Mouse (Mus musculus): ENCODE results near the gene Cd300lf. TPM values are rescaled to one million over a fixed set of nuclear protein-coding genes. Genes with fewer than 3 reads are reported as not detected.

The Cd300lf gene
- total RNA-seq, 2 experiments from 2014 or later, result 0.58 TPM; not detected in 1

DNA sequence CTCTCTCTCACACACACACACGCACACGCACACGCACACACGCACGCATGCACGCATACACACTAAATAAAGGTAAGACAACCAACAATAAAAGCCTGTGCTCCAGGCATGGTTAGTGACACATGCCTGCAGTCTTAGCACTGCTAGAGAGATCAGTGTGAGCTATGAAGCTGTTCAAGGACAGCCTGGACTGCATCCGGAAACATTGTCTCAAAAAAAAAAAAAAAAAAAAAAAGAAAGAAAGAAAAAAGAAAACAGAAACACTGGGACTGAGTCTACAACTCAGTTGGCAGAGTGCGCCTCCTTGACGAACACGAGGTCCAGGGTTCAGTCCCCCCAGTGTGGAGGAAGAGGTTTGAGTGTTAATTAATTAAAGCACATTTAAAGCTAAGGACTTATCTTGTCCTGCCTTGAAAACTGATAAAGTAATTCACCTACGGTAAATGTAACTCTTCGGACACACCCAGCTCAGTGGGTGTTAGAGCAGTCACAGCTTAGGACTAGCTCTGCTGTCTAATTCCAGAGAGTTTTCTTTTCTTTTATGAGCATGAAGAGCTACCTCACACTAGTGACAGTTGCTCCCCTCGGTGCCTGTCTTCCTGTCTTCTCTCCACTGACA is 4.2 kb downstream of the Cd300lf start:
- intact Hi-C loops (cut with DNase I), result no loop called here
- no peak overlapping the region for H3K4me3 ChIP-seq
- TF ChIP-seq CTCF (IDR thresholded peaks at IDR 0.05), result no peak
- no peak overlapping the region for H3K27ac ChIP-seq
- DNase-seq (ENCODE audit: extremely low spot score in 1 of 2, low spot score in 2 of 2), result no peak

DNA sequence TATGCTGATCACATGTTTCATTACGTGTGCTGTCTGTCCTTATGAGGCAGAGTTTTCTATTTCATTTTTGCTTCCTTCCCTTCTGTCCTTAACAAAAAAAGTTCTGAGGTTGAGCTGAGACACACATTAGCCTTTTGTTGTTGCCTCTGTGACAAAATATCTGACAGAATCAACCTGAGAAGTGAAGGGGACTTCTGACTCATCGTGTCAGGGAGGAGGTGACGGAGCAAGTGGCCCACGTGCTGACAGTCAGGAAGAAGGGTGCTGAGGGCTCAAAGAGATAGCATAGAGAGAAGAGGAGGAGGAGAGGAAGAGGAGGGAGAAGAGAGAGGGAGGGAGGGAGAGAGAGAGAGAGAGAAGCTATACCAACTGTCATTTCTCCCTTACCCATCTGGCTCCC is 5.3 kb downstream of the Cd300lf start:
- DNase-seq (ENCODE audit: extremely low spot score in 1 of 2, low spot score in 2 of 2), result no peak
- intact Hi-C loops (cut with DNase I), result no loop called here
- H3K4me3 ChIP-seq, result no peak overlapping the region
- TF ChIP-seq CTCF (IDR thresholded peaks at IDR 0.05), result no peak
- H3K27ac ChIP-seq, result no peak overlapping the region

DNA sequence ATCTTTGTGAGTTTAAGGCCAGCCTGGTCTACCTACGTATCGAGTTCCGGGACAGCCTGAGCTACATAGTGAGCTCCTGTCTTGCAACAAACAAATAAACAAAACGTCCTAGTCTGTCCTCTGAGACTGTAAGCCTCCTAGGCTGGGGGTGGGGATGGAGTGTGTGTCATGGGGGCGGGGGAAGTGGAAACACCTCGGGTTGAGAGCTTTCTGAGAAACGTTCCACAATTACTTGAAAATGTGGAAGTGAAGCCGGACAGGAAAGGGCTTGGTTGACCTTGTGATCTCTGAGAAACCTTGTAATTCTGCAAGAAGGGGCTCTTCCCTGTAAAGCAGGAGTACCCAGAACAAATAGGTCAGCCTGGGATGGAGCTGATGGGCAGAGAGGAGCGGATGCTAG is 14.4 kb downstream of the Cd300lf start:
- Histone ChIP-seq H3K4me3 (no peak overlapping the region), H3K27ac (no peak overlapping the region)
- intact Hi-C loops (cut with DNase I), result no loop called here
- TF ChIP-seq CTCF (IDR thresholded peaks at IDR 0.05), result no peak
- DNase-seq (ENCODE audit: extremely low spot score in 1 of 2, low spot score in 2 of 2), result no peak

DNA sequence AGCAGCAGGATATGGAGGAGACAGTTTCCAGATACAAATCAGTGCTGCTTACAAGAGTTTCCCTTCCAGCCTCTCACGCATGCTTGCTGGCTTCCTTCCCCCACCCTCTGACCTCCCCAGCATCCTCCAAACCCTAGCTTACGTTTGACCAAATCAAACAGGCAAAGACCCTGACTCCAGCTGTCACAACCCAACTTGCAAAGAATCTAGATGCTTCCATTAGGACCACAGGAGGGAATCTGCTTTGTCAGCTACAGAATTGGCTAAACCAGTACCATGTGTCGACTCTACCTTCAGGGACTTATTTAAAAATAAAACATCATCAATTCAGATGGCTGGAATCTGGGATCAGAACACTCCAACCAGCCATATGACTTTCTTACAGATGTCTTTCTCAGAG is 21.6 kb downstream of the Cd300lf start:
- Histone ChIP-seq H3K27ac (no peak overlapping the region), H3K4me3 (no peak overlapping the region)
- DNase-seq (ENCODE audit: extremely low spot score in 1 of 2, low spot score in 2 of 2), result no peak
- no peak for TF ChIP-seq CTCF (IDR thresholded peaks at IDR 0.05)
- intact Hi-C loops (cut with DNase I), result no loop called here

DNA sequence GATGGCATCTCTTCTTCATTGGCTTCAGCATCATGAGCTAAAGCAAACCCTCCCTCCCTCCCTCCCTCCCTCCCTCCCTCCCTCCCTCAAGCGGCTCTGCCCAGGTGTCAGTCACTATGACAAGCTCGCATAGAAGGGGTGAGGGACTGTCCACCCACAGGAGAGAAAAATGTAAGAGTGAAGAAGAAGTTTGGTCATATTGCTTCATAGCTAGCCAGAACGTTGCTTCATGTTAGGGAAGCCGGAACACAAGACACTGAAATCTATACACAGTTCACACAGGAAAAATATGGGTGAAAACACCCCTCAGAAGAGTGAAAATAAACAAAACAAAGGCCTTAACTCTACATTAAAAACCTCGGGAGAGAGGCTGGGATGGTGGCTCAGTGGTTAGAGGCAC is 23.5 kb downstream of the Cd300lf start:
- intact Hi-C loops (cut with DNase I), result no loop called here
- no peak overlapping the region for H3K27ac ChIP-seq
- H3K4me3 ChIP-seq, result no peak overlapping the region
- no peak for TF ChIP-seq CTCF (IDR thresholded peaks at IDR 0.05)
- no peak for DNase-seq (ENCODE audit: extremely low spot score in 1 of 2, low spot score in 2 of 2)

DNA sequence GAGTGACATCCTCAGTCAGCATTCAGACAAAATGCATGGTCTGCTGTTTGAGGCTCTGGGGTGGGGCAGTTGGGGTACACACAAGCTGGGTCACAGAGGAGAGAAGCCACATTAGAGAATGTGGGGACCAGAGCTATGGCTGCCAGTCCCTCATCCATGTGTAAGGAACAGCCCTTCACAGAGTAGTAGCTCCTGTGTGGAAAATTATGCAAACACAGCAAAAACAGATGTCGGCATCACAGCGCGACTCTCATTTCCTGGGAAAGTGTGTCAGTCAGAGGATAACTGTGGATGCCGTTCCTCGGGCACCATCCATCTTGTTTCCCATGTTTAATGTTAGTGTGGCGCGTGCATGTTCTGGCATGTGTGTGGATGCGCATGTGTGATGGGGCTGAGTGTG is 25.6 kb downstream of the Cd300lf start:
- no peak overlapping the region for H3K27ac ChIP-seq
- no peak for TF ChIP-seq CTCF (IDR thresholded peaks at IDR 0.05)
- DNase-seq (ENCODE audit: extremely low spot score in 1 of 2, low spot score in 2 of 2), result no peak
- H3K4me3 ChIP-seq, result no peak overlapping the region
- intact Hi-C loops (cut with DNase I), result no loop called here

DNA sequence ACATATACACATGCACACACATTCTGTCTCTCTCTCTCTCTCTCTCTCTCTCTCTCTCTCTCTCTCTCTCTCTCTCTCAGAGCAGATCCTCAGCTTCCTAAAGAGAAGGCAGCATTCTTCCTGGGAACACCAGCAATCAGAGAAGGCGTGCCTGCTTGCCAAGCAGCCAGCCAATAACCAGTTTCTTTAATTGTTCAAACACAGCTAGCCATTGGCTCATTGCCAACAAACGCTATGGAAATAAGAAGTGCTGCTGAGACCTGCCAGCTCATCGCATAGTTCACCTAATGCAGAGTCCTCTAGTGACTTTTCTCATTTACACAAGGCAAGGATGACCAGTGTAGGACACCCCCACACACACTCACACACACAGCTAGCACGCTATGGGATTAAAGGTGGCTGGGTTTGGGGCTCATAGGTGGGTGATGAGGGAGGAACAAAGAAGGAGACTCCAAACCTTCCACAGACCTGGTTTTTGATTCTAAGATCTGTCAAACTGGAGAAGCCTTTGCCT is 26.3 kb downstream of the Cd300lf start:
- no peak overlapping the region for H3K4me3 ChIP-seq
- TF ChIP-seq CTCF (IDR thresholded peaks at IDR 0.05), result no peak
- H3K27ac ChIP-seq, result no peak overlapping the region
- intact Hi-C loops (cut with DNase I), result no loop called here
- no peak for DNase-seq (ENCODE audit: extremely low spot score in 1 of 2, low spot score in 2 of 2)

DNA sequence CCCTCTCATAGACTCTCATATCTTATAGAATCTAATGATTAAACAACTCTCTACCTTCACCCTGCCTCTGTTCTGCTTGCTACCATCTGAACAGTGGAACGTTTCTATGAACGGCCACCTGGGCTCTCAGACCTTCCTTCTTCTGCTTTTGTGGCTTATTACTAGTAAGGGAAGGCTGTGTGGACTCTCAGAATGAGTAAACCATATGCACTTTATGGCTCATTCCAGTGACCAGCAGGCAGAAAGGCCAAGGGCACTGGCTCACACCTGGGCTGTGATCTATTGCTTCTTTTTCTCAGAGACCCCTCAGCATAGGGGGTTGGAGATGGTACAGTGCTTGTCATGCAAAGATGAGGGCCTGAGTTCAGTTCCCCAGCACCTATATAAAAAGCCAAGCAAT is 27.2 kb downstream of the Cd300lf start:
- intact Hi-C loops (cut with DNase I), result no loop called here
- no peak for DNase-seq (ENCODE audit: extremely low spot score in 1 of 2, low spot score in 2 of 2)
- no peak for TF ChIP-seq CTCF (IDR thresholded peaks at IDR 0.05)
- no peak overlapping the region for H3K27ac ChIP-seq
- H3K4me3 ChIP-seq, result no peak overlapping the region

DNA sequence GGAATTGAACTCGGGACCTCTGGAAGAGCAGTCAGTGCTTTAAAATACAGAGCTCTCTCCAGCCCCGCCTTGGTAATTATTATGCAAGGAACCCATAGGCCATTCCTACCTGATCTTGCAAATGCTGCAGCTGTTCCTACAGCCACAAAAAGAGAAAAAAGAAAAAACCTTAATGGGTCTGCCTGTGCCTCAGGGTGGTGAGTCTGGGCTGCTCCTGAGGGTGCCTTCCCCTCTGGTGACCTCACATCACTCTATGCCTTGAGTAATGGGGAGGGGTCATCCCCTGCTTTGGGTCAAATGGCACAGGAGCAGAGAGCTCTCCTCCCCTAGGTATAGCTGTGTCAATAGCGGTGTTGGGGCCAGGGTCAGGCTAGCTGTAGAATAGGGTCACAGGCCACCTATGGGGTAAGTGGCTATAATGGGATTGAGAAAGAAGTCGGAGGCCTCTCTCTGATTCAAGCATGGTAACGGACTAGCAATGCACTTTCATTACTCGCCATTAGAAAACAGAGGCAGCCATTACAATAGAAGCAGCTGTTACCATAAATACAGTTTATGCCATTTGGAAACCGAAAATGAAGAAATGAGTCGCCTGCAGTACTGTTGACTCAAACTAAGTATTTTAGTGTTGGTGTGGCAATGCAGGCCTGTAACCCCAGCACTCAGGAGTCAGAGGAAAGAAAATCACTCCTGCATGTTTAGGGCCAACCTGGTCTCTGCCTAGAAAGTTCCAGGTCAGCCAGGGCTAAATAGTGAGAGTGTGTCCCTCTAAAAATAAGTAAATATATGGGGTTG is 28.8 kb downstream of the Cd300lf start:
- Histone ChIP-seq H3K27ac (no peak overlapping the region), H3K4me3 (no peak overlapping the region)
- intact Hi-C loops (cut with DNase I), result no loop called here
- no peak for TF ChIP-seq CTCF (IDR thresholded peaks at IDR 0.05)
- no peak for DNase-seq (ENCODE audit: extremely low spot score in 1 of 2, low spot score in 2 of 2)

DNA sequence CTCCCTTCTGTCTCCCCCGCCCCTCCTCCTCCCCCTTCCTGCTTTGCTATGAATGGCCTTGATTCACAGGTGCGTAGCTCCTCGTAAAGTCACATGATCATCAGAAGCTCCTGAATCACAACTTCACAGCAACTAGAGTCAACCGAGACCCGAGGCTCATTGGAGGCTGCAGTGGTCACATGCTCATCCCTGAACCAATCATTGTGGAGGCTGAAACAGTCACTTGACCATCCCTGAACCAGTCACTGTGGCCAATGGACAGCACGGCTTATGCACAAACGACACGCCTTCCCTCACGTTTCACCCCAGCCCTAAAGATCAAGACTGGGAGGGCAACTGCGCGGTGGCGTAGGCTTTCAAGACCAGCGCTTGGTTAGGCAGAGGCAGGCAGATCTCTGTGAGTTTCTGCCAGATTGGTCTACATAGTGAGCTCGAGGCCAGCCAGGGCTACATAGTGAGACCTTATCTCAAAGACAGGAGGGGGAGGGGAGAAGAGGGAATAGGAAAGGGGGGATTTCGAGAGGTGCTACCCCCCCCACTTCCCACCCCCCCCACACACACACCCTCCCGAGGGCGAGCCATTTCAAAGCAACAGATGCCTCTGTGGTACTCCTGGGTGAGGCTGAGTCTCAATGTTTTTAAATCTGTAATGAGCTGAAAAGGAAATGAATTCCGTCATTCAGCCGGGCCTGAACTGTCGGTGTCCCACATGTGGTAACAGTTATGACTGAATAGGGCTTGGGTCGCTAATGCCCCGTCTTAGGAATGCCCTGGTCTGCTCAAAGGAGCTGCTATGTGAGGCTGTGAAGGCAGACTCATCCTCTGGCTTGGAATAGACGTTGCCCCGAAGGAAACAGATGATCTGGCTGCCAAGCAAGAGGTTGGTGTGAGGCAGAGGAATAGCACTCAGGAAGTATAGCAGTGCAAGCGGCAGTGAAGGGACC is 30.1 kb downstream of the Cd300lf start:
- intact Hi-C loops (cut with DNase I), result no loop called here
- no peak for DNase-seq (ENCODE audit: extremely low spot score in 1 of 2, low spot score in 2 of 2)
- TF ChIP-seq CTCF (IDR thresholded peaks at IDR 0.05), result no peak
- Histone ChIP-seq H3K27ac (no peak overlapping the region), H3K4me3 (no peak overlapping the region)

DNA sequence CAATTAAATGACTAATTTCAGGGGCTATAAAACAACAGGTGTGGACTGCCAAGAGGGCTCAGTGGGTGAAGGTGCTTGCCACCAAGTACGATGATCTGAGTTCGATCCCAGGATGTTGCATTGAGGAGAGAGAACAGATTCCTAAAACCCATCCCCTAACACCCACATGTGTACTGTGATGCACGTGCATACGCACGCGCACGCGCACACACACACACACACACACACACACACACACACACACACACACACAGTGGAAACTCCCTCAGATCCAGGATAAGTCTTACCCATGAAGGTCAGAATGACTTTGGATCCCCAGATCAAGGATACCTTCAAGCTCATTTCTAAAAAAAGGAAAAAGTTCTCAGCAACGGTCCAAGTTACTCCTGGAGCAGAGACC is 31.7 kb downstream of the Cd300lf start:
- H3K4me3 ChIP-seq, result no peak overlapping the region
- no peak for TF ChIP-seq CTCF (IDR thresholded peaks at IDR 0.05)
- H3K27ac ChIP-seq, result no peak overlapping the region
- no peak for DNase-seq (ENCODE audit: extremely low spot score in 1 of 2, low spot score in 2 of 2)
- intact Hi-C loops (cut with DNase I), result no loop called here

DNA sequence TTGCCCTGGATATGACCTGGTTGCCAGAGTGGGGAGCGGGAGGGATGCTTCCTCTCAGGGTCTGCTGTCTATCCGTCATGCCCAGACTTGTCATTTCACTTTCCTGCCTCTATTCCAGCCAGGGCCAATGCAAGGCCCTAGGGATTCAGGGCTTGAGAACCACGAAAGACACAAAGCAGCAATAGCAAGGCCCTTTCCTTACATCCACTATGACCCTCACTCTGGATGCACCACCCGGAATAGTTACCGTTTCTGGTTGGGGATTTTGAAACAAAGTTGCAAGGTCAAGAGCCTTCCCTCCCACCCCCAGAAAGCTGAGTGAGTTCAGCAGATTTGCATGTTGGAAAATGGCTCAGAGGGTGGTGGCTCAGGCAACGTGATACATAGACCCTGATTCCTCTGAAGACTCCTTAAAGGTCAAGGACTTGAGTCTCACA is 32.2 kb downstream of the Cd300lf start:
- intact Hi-C loops (cut with DNase I), result no loop called here
- TF ChIP-seq CTCF (IDR thresholded peaks at IDR 0.05), result no peak

More for the DNA sequence above, 32.2 kb downstream of the Cd300lf start:
- Histone ChIP-seq H3K27ac (no peak overlapping the region), H3K4me3 (no peak overlapping the region)
- DNase-seq (ENCODE audit: extremely low spot score in 1 of 2, low spot score in 2 of 2), result no peak

Data from left cerebral cortex, adult 2 months (tissue).